Mouse (Mus musculus) E14TG2a.4 (cell line): ENCODE data around the gene Xpo6.

Source experiments
- CTCF ChIP-seq: conservative IDR thresholded peaks from 2 replicates; pipeline ENCODE4 v1.5.1; 2014; ENCODE audit warnings: low read length
- POU5F1 ChIP-seq: IDR thresholded peaks from 2 replicates; pipeline ENCODE4 v1.6.1; 2014; ENCODE audit warnings: low read length, borderline replicate concordance

DNA sequence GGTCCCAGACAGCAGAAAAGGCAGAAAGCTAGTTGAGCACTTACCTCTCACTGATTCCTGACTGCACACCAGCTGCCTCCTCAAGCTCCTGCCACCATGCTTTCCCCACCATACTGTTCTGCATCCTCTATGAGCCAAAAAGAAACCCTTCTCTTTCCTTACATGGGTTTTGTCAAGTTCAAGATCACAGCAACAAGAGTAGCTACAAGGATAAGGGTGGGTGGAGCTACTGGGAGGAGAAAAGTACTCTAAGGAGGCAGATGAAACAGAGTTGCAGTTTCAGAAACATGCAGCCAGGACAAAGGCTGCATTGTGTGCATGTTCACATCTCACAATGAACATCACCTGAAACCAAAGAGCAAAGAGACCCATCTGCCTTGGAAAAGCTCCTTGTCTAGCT is 18.8 kb downstream of the Xpo6 start:
- TF ChIP-seq CTCF, result no peak
- TF ChIP-seq POU5F1, result no peak
